Mouse (Mus musculus) layer of hippocampus, adult 2 months (tissue): ENCODE measurements around the gene Cacnb1. TPM values are rescaled to one million over a fixed set of nuclear protein-coding genes. Genes with fewer than 3 reads are reported as not detected.

Experiments
- DNase-seq, 2 experiments: peaks; one replicate each; pipeline ENCODE4 v3.0.0; 2022; ENCODE audit warnings: low spot score in 2 of 2
- H3K27ac ChIP-seq: fragments of 200-600 bp; 2 replicates; pipeline ENCODE4 v1.8.1; 2022
- H3K4me3 ChIP-seq: fragments of 200-600 bp; 2 replicates; pipeline ENCODE4 v1.8.1; 2022; ENCODE audit warnings: mild to moderate bottlenecking
- CTCF ChIP-seq: fragments of 200-600 bp; conservative IDR thresholded peaks from 2 replicates; pipeline ENCODE4 v1.8.1; 2022; ENCODE audit warnings: antibody characterized with exemption, mild to moderate bottlenecking, moderate library complexity
- total RNA-seq, 2 experiments: library from RNA; stranded (reverse); gene quantifications; 2 replicates each; pipeline ENCODE4 v1.2.3; 2021

The Cacnb1 gene
- total RNA-seq, 2 experiments from 2014 or later, result 139 to 142 TPM

- Histone ChIP-seq H3K27ac (peak overlapping the region; percentile 83), H3K4me3 (peak overlapping the region; percentile 35)
- no peak for DNase-seq
- TF ChIP-seq CTCF, result no peak
Measured at GRCm38 (mm10) chr11:97970771-97971170, 52.1 kb downstream of the Cacnb1 start.

- DNase-seq, result no peak
- Histone ChIP-seq H3K27ac (no peak overlapping the region), H3K4me3 (no peak overlapping the region)
- TF ChIP-seq CTCF, result peak; percentile 38; the same call in 1 of the 2 replicates
Measured at GRCm38 (mm10) chr11:97968385-97968784, 54.4 kb downstream of the Cacnb1 start.

GRCm38 (mm10) chr11:97967114-97967513, 55.7 kb downstream of the Cacnb1 start:
- Histone ChIP-seq H3K27ac (no peak overlapping the region), H3K4me3 (no peak overlapping the region)
- TF ChIP-seq CTCF, result no peak
- DNase-seq, result no peak

- H3K4me3 ChIP-seq, result no peak overlapping the region
- no peak overlapping the region for H3K27ac ChIP-seq
- peak; percentile 49 for TF ChIP-seq CTCF
- no peak for DNase-seq
Measured at GRCm38 (mm10) chr11:97960907-97961306, 61.9 kb downstream of the Cacnb1 start.

- DNase-seq, result peak; percentile 27 to 46
- TF ChIP-seq CTCF, result no peak
- no peak overlapping the region for H3K4me3 ChIP-seq
- H3K27ac ChIP-seq, result peak overlapping the region; percentile 75
Measured at GRCm38 (mm10) chr11:97959300-97959680, 63.5 kb downstream of the Cacnb1 start.

- no peak for DNase-seq
- peak overlapping the region; percentile 75 for H3K27ac ChIP-seq
Measured at GRCm38 (mm10) chr11:97958641-97959299, 64.1 kb downstream of the Cacnb1 start.

GRCm38 (mm10) chr11:97956905-97957560, 65.8 kb downstream of the Cacnb1 start:
- TF ChIP-seq CTCF, result no peak
- DNase-seq, result no peak
- no peak overlapping the region for H3K4me3 ChIP-seq
- H3K27ac ChIP-seq, result 0 out of 2 replicates have a peak overlapping the region, but pooled peaks have one; percentile 1

More at GRCm38 (mm10) chr11:97958641-97959299, 64.1 kb downstream of the Cacnb1 start:
- no peak for TF ChIP-seq CTCF
- no peak overlapping the region for H3K4me3 ChIP-seq

GRCm38 (mm10) chr11:97955915-97956314, 66.9 kb downstream of the Cacnb1 start:
- TF ChIP-seq CTCF, result no peak
- no peak for DNase-seq
- Histone ChIP-seq H3K4me3 (no peak overlapping the region), H3K27ac (no peak overlapping the region)

- H3K4me3 ChIP-seq, result no peak overlapping the region
- DNase-seq, result no peak
- H3K27ac ChIP-seq, result no peak overlapping the region
- no peak for TF ChIP-seq CTCF
Measured at GRCm38 (mm10) chr11:97955146-97955902, 67.5 kb downstream of the Cacnb1 start.

GRCm38 (mm10) chr11:97954469-97955141, 68.2 kb downstream of the Cacnb1 start:
- no peak for TF ChIP-seq CTCF

GRCm38 (mm10) chr11:97953939-97954275, 68.9 kb downstream of the Cacnb1 start:
- Histone ChIP-seq H3K4me3 (no peak overlapping the region), H3K27ac (no peak overlapping the region)
- no peak for DNase-seq
- TF ChIP-seq CTCF, result no peak

More at GRCm38 (mm10) chr11:97954469-97955141, 68.2 kb downstream of the Cacnb1 start:
- no peak for DNase-seq
- H3K27ac ChIP-seq, result no peak overlapping the region
- H3K4me3 ChIP-seq, result no peak overlapping the region

- DNase-seq, result no peak
- H3K4me3 ChIP-seq, result no peak overlapping the region
- H3K27ac ChIP-seq, result no peak overlapping the region
- no peak for TF ChIP-seq CTCF
Measured at GRCm38 (mm10) chr11:97953179-97953938, 69.5 kb downstream of the Cacnb1 start.
